Mouse (Mus musculus) kidney, postnatal 14 days (tissue): ENCODE measurements at regions not wholly inside any gene's neighbourhood (a gene's known extent, or its start where the extent isn't known, plus 50 kb on each side); places are given as distances from the start of the nearest gene placed in this dataset.
A peak's percentile ranks its signal among the peaks of the same experiment; 100 is the strongest.
"Not testable (repeated sequence)": the region's sequence is repeated elsewhere in the genome, so short reads cannot be mapped to it uniquely, and the experiment has no call there.

ENCODE experiments used
- DNase-seq: peaks from one replicate; pipeline ENCODE4 v3.0.0; 2022; ENCODE audit warnings: mixed read lengths

DNA sequence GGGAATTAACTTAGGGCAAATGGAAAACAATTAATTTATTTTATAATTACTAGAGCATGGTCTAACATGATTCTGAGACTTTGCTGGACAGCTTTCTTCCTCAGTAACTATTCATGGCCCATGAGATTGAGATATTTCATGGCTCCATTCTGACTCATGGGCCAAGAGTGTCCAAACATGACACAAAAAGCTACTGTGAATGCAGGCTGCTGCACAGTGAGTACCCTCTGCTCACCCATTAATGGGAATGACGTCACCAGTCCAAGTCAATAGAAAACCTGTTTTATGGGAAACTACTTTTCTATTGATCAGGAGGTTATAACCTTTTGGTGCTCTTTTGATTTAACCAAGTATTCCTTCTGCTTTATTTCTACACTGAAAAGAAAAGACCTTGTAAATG is 693.6 kb downstream of the Rwdd3 start:
- DNase-seq: no peak

DNA sequence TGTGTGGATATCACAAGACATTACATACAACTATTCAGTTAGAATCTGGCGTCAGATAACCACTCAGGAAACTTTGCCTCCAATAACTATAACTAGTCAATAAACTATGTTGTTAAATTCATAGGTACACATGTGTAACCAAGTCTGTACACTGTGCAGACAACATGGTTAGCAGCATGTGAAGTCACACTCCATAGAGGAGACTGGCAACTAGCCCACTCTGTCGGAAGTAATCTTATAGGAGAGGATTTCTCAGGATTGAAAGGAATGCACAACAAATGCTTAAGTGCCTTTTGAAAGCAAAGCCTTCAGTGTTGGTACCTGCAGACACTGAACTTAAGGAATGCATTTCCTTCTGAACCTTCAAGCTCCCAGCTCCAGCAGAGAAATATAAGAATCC is 693.0 kb upstream of the Ptbp2 start:
- DNase-seq: no peak

DNA sequence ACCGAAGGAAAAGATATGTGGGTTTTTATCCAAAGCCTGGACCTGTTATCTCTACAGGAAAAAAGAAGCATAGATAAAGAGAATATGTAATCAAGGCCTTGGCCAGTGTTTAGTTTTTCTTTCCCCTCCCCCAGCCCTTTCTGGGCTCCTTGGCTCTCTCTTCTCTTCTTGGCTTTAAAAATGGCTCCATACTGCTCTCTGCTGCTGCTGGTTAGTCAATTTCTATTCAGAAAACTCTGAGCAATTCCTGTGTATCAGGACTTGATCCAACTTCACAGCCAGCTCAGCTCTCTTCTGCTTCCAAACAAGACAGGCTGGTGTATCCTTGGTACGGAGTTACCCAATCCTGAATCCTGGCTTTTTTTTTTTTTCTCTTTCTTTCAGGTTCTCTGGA is 689.4 kb upstream of the Ptbp2 start:
- peak; percentile 14 for DNase-seq

DNA sequence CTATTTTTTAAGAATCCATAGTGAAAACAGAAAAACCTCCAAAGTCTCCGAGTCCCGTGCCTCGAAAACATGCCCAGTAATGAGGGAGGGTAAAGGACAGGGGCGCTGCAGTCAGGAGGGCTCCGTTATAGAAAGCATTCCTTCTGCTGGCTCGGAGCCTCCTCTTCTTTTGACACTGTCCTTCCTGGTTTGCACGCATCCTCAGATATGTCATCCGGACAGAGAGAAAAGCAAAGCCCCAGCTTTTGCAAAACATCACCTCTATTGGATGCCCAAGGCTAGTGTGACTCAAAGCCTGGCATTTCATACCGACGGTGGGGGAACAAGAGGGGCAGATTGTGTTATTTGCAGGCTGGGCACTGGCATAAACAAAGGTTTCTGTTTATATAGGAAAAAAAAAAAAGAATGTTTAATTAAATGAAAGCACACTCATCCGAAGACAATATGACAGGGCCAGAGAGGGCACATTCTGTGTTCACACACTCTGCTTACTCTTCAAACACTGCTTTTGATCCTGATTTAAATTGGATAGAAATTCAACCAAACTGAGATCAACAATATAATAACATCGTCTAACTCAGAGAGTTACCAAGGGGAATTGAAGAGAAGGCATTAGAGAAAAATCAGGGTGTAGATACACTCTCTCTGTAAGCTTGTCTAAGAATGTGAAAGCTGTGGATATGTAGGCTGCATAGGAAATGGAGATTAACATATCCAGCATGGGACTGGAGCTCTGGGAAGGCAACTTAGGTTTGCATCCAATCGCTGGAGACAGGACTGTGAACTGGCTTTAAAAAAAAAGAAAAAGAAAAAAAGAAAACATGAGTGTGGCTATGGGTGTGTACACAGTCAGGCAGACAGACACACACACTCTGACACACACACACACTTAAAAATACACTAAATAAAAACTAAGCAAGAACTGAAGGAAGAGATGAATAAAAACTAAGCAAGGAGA is 688.7 kb upstream of the Ptbp2 start:
- no peak for DNase-seq

DNA sequence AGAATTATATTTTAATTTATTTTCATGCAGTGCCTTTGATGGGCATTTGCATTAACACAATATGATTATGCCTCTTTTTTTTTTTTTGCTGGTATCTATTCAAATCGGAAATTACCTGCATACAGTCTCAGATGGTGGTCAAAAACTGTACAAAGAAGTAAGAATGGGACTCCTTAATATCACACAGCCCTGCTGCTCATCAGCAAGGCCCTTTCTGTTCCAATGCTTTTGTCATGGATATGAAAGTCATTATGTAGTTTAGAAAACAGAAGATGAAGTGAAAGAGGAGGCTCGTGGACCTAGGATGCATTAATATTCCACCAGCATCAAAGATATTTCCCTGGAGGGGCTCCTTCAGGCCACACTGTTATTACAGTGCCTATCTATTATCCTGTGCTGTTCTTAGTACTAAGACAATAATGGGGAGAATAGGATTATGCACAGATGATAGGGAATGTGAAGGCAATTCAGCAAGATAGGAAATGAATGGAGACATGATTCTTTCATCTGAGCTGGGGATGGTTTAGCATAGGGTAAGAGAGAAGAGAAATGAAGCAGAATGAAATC is 687.7 kb upstream of the Ptbp2 start:
- no peak for DNase-seq

DNA sequence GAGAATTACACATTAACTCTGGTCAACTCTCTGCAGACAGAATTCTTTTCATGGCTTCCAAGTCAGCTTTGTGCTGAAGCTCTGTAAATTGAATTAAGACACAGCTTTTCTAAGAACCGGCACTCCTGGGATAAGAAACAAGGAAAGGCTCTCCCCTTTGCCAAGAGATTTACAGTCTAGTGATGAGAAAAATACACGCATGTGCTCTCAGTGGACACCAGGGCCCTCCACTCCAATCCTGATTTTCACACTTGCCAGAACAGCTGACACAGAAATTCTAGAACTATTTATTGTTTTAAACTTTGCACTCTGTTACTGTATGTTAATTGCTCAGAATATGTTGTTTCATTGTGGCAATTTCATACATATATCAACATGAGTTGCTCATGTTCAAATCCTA is 684.6 kb upstream of the Ptbp2 start:
- no peak for DNase-seq

DNA sequence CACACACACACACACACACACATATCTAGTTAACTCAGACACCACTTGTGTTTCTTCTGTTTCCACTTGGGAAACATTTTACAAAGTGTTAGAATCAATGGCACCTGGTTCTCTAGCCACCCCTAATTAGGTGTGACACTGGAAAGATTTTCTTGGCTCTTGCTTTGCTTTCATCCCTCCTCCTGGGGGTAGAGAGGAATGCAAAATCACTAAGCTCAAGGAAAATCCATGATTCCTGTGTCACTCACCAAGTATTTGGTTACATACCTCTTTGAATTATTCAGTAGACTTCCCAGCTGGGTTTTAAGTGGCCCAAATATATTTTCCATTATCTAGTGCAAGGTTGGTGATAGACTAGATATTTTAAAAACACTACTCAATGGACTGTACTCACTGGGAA is 676.5 kb upstream of the Ptbp2 start:
- DNase-seq: no peak

DNA sequence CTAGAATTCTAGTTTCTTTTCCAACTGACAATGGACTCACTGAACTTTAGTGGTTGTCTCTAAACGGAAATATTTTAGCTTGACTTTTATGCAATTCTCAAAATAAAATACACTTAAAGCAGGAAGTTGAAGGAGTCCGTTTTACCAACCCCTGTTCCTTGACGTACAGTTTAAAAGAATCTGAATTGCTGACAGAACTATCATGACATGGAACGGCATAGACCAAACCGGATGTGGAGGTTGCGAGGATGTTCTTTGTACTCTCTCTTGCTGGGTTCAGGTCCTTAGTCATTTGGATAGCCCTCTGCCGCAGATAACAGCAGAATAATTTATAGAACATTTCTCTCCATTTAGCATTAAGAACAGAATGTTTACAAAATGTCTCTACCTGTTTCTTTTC is 673.6 kb upstream of the Ptbp2 start:
- DNase-seq: no peak

DNA sequence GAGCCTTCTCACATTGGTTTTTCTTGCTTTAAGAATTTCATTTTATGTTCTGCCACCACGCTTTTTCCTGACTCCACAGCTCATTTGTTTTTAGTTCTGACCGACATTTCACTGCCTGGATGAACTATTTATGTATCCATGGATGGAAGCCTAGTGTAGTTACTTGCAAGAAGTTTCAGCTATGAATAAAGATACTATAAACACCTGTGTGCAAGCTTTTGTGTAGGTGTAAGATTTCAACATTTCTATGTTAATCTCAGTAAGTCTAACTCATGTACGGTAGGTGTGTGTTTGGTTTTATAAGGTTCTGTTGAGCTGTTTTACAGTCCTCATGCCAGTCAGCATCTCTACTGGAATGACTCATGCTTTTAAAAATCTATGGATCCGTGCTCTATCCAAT is 656.9 kb upstream of the Ptbp2 start:
- no peak for DNase-seq

DNA sequence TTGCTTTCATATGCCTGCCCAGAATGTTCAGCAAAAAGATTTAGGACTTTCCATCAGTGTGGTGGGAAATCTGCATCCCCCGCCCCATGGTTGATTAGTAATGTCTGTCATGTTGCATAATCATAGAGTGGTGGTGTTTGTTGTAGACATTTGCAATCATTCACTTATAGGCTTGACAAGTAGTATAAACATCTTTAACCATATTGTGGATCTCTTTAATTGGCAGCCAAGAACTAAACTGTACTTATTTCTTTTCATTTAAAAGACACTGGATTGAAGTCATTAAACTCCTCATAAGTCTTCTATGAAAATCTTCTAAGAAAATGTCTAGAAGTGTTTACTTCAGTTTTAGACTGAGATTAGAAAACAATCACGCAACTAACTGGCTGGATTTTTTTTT is 646.0 kb upstream of the Ptbp2 start:
- no peak for DNase-seq

DNA sequence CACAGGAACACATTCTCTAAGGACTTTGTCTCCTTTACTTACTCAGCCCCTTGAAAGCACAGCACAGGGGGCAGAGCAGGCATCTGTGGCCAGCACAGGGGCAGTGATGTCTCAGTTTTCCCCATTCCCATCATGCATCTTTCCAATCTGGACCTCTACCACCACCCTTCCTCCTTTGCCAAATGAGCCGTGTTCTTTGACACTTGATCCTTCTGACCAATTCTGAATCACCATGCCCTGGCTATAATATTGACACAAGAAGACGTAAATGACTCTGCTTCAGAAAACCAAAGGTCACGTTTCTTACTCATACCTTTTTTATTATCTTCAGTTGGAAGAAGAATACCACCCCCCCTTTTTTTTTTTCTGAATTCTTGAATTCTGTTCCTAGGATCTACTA is 632.4 kb upstream of the Ptbp2 start:
- DNase-seq: no peak

DNA sequence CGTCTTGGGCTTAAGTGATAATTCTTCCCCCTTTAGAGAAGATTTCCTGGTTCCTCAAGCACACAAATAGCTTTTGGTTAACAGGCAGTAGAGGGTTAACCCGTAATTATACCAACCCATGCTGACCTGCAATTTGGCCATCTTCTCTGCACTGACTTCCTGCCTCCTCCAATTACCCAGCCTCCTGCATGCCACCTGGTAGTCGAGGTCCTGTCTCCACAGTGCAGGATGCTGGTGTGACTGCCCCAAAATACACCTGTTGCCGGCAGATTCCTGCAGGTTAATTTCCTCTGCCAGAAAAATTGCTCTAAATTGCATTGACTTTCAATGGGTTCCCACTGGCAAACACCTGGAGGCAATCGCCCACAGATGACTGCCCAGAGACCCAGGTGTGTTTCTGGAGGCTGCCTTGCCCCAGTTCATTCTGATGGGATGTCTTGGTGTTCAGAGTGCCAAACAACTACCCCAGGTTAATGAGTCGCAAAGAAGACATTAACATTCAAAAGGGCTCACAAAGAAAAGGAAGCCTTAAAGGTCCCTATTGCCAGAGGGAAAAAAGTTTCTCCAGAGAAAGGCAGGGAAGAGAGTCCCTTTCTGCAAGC is 591.5 kb upstream of the Ptbp2 start:
- no peak for DNase-seq

DNA sequence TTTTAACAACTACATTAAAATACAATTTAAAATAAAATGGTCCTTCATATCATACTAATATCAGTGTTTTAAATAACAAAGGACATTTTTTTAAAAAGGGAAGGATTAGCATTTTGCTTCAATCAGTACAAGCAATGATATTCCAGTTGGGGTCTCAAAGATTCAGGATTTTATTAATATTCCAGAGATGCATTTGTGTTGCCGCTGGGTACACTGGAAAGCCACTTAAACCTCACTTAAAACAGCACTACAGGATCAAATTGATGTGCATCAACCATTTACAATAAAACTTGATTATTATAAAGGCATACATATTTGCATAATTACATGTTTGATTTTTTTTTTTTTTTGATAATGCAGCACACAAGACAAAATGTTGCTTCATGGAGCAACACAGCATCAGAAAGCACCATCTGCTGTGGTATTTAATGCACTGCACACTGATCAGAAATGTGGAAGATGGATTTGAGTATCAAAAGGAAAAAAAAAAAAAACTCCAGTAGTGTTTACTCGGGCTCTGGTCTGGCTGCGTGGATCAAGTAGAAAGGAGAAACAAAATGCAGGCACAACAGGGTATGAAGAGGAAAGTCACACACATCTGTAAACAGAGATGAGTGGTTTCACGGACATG is 558.6 kb upstream of the Ptbp2 start:
- no peak for DNase-seq

DNA sequence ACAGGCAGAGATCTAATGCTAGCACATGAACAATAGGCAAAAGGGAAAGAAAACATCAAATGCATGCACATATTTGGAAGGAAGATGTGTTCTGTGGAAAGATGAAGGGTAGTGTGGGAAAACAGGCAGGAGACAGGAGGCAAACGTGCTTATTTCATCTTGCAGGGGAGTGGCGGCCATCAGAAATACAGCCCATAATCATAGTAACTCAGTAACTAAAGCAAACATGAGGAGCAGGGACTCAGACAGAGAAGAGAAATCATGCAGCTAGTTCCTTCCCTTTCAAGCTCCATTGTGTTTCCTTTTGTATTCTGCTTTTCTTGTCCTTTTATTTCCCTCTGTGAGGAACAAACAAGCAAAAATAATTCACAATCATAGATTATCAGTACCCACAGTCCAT is 557.6 kb upstream of the Ptbp2 start:
- DNase-seq: no peak

DNA sequence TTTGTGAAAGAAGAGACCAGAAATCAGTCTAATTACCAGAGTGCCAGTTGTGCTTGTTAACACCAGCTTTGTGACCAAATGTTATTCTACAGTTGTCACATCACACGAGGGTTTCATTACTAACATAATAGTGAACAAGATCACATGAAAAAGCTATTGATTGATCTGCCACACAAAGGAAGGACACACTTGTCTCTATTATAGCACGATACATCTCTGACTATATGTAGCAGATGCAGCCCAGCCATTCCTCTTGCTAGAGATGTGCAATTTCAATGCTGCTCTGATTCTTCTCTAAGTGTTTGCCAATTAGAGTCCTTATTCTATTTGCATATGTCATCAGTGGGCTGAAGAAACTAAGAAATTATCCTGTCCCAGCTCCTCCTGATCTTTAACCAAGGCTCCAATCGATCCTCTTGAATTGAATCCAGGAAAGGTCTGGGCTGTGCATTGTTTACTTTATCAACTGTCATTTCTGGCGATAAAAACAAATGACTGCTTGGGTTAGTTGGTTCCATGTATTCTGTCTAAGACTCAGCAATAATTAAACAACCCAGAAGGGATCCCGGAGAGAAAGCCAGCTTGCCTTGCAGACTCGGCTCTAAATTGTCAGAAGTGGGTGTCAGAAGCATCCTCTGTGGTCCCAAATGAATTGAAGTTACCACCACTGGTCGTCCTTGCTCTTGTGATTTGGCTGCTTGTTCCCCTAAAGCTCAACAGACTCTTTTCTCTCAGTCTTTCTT is 551.7 kb upstream of the Ptbp2 start:
- no peak for DNase-seq

DNA sequence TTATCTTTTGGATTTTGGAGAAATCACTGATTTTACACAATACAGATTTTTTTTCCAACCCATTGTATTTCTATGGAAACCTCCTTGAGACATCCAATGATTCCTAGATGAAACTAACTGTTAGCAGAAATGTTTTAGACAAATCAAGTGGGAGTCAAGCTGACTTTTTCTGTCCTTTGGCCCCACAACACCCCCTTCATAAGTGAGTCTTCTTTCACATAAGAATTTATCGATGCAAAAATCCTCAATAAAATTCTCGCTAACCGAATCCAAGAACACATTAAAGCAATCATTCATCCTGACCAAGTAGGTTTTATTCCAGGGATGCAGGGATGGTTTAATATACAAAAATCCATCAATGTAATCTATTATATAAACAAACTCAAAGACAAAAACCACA is 522.8 kb upstream of the Ptbp2 start:
- not testable (repeated sequence) for DNase-seq

DNA sequence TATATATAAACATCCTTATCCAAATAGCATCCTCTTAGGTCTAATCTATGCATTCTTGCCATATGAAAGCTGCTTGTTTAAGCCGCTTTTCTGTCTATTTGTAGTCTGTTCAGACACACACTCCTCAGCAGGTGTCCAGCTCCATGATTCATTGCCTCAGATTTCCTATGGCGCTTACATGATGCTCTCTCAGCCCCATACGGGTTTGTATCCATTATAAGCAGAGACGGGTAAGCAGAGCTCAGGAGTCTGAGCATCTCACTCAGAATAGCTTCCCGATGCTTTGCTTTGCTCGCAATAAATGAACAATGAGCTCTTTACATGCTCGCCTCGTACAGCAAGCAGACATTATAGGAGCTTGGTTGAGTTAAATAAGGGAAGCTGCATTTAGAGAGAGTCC is 521.3 kb upstream of the Ptbp2 start:
- DNase-seq: no peak
